Mouse (Mus musculus) ES-E14 (cell line): ENCODE results near the gene Spout1. TPM values are rescaled to one million over a fixed set of nuclear protein-coding genes. Genes with fewer than 3 reads are reported as not detected.
"Not testable (repeated sequence)": the region's sequence is repeated elsewhere in the genome, so short reads cannot be mapped to it uniquely, and the experiment has no call there.

ENCODE experiments used
- DNase-seq: peaks from one replicate; pipeline ENCODE4 v3.0.0-alpha.2; 2013; ENCODE audit warnings: low read depth, low spot score
- H3K27ac ChIP-seq: 2 replicates; pipeline ENCODE4 v1.5.1; 2012; ENCODE audit warnings: low read depth, mild to moderate bottlenecking, low read length, moderate library complexity, mixed read lengths; ENCODE audit not compliant: poor library complexity, insufficient read depth, severe bottlenecking
- H3K36me3 ChIP-seq: 2 replicates; pipeline ENCODE4 v1.6.1; 2012; ENCODE audit warnings: mild to moderate bottlenecking, low read length, moderate library complexity, mixed read lengths; ENCODE audit not compliant: control insufficient read depth, poor library complexity, insufficient read depth, severe bottlenecking
- H3K4me1 ChIP-seq, 2 experiments: fragments of 150-350 bp in 1 of 2; sonication (generic) in 1 of 2; 2 replicates each; pipeline ENCODE4 v1.6.1; 2012; ENCODE audit warnings: low read length in 2 of 2, mild to moderate bottlenecking in 1 of 2, mixed read lengths in 1 of 2; ENCODE audit not compliant: control insufficient read depth in 2 of 2, insufficient read depth in 2 of 2, poor library complexity in 1 of 2
- H3K4me3 ChIP-seq, 2 experiments: fragments of 150-350 bp in 1 of 2; sonication (generic) in 1 of 2; 2 replicates each; pipeline ENCODE4 v1.5.1; 2012; ENCODE audit warnings: low read length in 2 of 2, low read depth in 1 of 2, mild to moderate bottlenecking in 1 of 2, mixed read lengths in 1 of 2; ENCODE audit not compliant: insufficient read depth in 1 of 2, poor library complexity in 1 of 2, severe bottlenecking in 1 of 2
- H3K9ac ChIP-seq: 2 replicates; pipeline ENCODE4 v1.6.1; 2012; ENCODE audit warnings: low read depth, mild to moderate bottlenecking, low read length, mixed read lengths; ENCODE audit not compliant: poor library complexity, insufficient read depth, severe bottlenecking
- H3K9me3 ChIP-seq: fragments of 150-350 bp; sonication (generic); 2 replicates; pipeline ENCODE4 v1.6.1; 2012; ENCODE audit warnings: low read depth, mild to moderate bottlenecking, low read length; ENCODE audit not compliant: control insufficient read depth, insufficient read depth
- CHD2 ChIP-seq: IDR thresholded peaks from 2 replicates; pipeline ENCODE4 v1.6.1; 2014; ENCODE audit warnings: mild to moderate bottlenecking, low read depth, low read length, inconsistent platforms
- HCFC1 ChIP-seq: IDR thresholded peaks from 2 replicates; pipeline ENCODE4 v1.6.1; 2012; ENCODE audit warnings: low read length, inconsistent platforms, borderline replicate concordance; ENCODE audit not compliant: insufficient read depth
- MAFK ChIP-seq: IDR thresholded peaks from 2 replicates; pipeline ENCODE4 v1.6.1; 2014; ENCODE audit warnings: mild to moderate bottlenecking, low read depth, low read length, inconsistent platforms; ENCODE audit not compliant: insufficient read depth
- ZC3H11A ChIP-seq: IDR thresholded peaks from 2 replicates; pipeline ENCODE4 v1.6.1; 2012; ENCODE audit warnings: low read depth, mild to moderate bottlenecking, inconsistent platforms, low read length, borderline replicate concordance
- ZNF384 ChIP-seq: IDR thresholded peaks from 2 replicates; pipeline ENCODE4 v1.6.1; 2012; ENCODE audit warnings: low read depth, low read length, inconsistent platforms
- in situ Hi-C, 2 experiments: fragments of 600-800 bp; cut with MboI; formaldehyde crosslinking; loops; one replicate each; pipeline ENCODE4 v1.15.1; 2025; ENCODE audit warnings: low sequenced_read_pairs in 2 of 2, inconsistent platforms in 1 of 2; ENCODE audit not compliant: unreplicated experiment in 2 of 2
- total RNA-seq: library from RNA; depleted of rRNA; stranded (reverse); fragments of 300-350 nt; gene quantifications from 2 replicates; pipeline ENCODE4 v1.2.3, GENCODE M21; 2012

Gene Spout1
- total RNA-seq, 1 experiment: 46.5 TPM

- H3K4me1 ChIP-seq: no peaks in the 10 kb centered on the region
- in situ Hi-C loops: no loop called here
- TF ChIP-seq CHD2 (no peak), ZC3H11A (no peak), MAFK (no peak), ZNF384 (no peak), HCFC1 (no peak)
Measured at GRCm38 (mm10) chr2:30182424-30182823, 4.2 kb upstream of the Spout1 start.

GRCm38 (mm10) chr2:30178711-30179110, 452 bp upstream of the Spout1 start:
- H3K4me3 ChIP-seq, DNase-seq, H3K9ac ChIP-seq, H3K9me3 ChIP-seq, H3K27ac ChIP-seq, in situ Hi-C loops, H3K4me1 ChIP-seq: not testable (repeated sequence)
- H3K36me3 ChIP-seq: peaks cover 32% of the 10 kb centered on the region

More at GRCm38 (mm10) chr2:30182424-30182823, 4.2 kb upstream of the Spout1 start:
- Histone ChIP-seq H3K9me3 (no peaks in the 10 kb centered on the region), H3K4me3 (no peak overlapping the region), H3K9ac (no peak overlapping the region), H3K36me3 (no peaks in the 10 kb centered on the region), H3K27ac (no peak overlapping the region)
- DNase-seq: no peak

GRCm38 (mm10) chr2:30176561-30176960, 1.7 kb downstream of the Spout1 start:
- no peaks in the 10 kb centered on the region; a peak in 1 of 4 replicates for H3K4me1 ChIP-seq
- in situ Hi-C loops: no loop called here
- no peak for DNase-seq
- H3K36me3 ChIP-seq: peaks cover 42% of the 10 kb centered on the region
- no peak overlapping the region for H3K4me3 ChIP-seq
- TF ChIP-seq ZC3H11A (no peak), HCFC1 (no peak)
- H3K9me3 ChIP-seq: no peaks in the 10 kb centered on the region
- H3K27ac ChIP-seq: no peak overlapping the region
- H3K9ac ChIP-seq: no peak overlapping the region

- Histone ChIP-seq H3K9ac (no peak overlapping the region), H3K9me3 (no peaks in the 10 kb centered on the region), H3K4me3 (no peak overlapping the region), H3K4me1 (no peaks in the 10 kb centered on the region; a peak in 1 of 4 replicates), H3K36me3 (peaks cover 42% of the 10 kb centered on the region), H3K27ac (no peak overlapping the region)
- DNase-seq: no peak
- TF ChIP-seq MAFK (no peak), ZNF384 (no peak), HCFC1 (no peak), ZC3H11A (no peak), CHD2 (no peak)
- in situ Hi-C loops: no loop called here
Measured at GRCm38 (mm10) chr2:30175897-30176296, 2.4 kb downstream of the Spout1 start.

- peaks cover 42% of the 10 kb centered on the region for H3K36me3 ChIP-seq
- no peak overlapping the region for H3K4me3 ChIP-seq
Measured at GRCm38 (mm10) chr2:30173541-30174240, 4.6 kb downstream of the Spout1 start.

More at GRCm38 (mm10) chr2:30173541-30174240, 4.6 kb downstream of the Spout1 start:
- Histone ChIP-seq H3K27ac (no peak overlapping the region), H3K4me1 (no peaks in the 10 kb centered on the region; a peak in 1 of 4 replicates), H3K9ac (no peak overlapping the region), H3K9me3 (no peaks in the 10 kb centered on the region)
- DNase-seq: no peak
- in situ Hi-C loops: no loop called here
- no peak for TF ChIP-seq MAFK
- TF ChIP-seq HCFC1: no peak
- TF ChIP-seq ZNF384: no peak
- no peak for TF ChIP-seq ZC3H11A
- no peak for TF ChIP-seq CHD2
